Mouse (Mus musculus): ENCODE results near the gene Gm49661. TPM values are rescaled to one million over a fixed set of nuclear protein-coding genes. Genes with fewer than 3 reads are reported as not detected.

The Gm49661 gene
- polyA plus RNA-seq, 1 experiment from 2014 or later: not detected

GRCm38 (mm10) chr8:84986379-84986945 is 17.2 kb upstream of the Gm49661 start:
- TF ChIP-seq CTCF (IDR thresholded peaks at IDR 0.05; ENCODE audit: low read depth): no peak
- TF ChIP-seq EP300 (optimal IDR thresholded peaks at IDR 0.05): no peak
- Histone ChIP-seq H3K4me3 (ENCODE audit: low read depth, low read length) (peak overlapping the region; percentile 50; the same call in 1 of the 2 replicates), H3K4me1 (replicated peaks; ENCODE audit: control insufficient read depth, insufficient read depth) (peaks cover 21% of the 10 kb centered on the region), H3K9ac (ENCODE audit: low read length) (peak overlapping the region; percentile 70), H3K36me3 (ENCODE audit: control insufficient read depth, insufficient read depth, low read length) (no peaks in the 10 kb centered on the region), H3K27me3 (ENCODE audit: control insufficient read depth, insufficient read depth, low read length) (no peaks in the 10 kb centered on the region), H3K27ac (replicated peaks) (peak overlapping the region; percentile 98), H3K9me3 (ENCODE audit: control insufficient read depth, low read length) (no peaks in the 10 kb centered on the region), H3K4me2 (replicated peaks; ENCODE audit: low read depth) (peak overlapping the region; percentile 98)
- DNase-seq (ENCODE audit: low spot score): no peak
- ATAC-seq (ENCODE audit: low FRiP score, low TSS enrichment): no peak
- WGBS: 30% methylated on average over 8 of the region's 8 CpGs

GRCm38 (mm10) chr8:84985684-84986378 is 16.6 kb upstream of the Gm49661 start:
- peak; percentile 92 for DNase-seq (ENCODE audit: low spot score)
- ATAC-seq (ENCODE audit: low FRiP score, low TSS enrichment): peak; percentile 6

GRCm38 (mm10) chr8:84985049-84985683 is 15.9 kb upstream of the Gm49661 start:
- peak overlapping the region; percentile 50 for H3K4me3 ChIP-seq (ENCODE audit: low read depth, low read length)
- H3K27me3 ChIP-seq (ENCODE audit: control insufficient read depth, insufficient read depth, low read length): no peaks in the 10 kb centered on the region
- ATAC-seq (ENCODE audit: low FRiP score, low TSS enrichment): no peak
- TF ChIP-seq EP300 (optimal IDR thresholded peaks at IDR 0.05) (peak; percentile 57), CTCF (IDR thresholded peaks at IDR 0.05; ENCODE audit: low read depth) (no peak)
- no peak for DNase-seq (ENCODE audit: low spot score)
- WGBS: under 1% methylated on average over 23 of the region's 23 CpGs
- H3K27ac ChIP-seq (replicated peaks): peak overlapping the region; percentile 98
- no peaks in the 10 kb centered on the region for H3K9me3 ChIP-seq (ENCODE audit: control insufficient read depth, low read length)
- H3K9ac ChIP-seq (ENCODE audit: low read length): peak overlapping the region; percentile 70
- H3K36me3 ChIP-seq (ENCODE audit: control insufficient read depth, insufficient read depth, low read length): no peaks in the 10 kb centered on the region
- H3K4me1 ChIP-seq (replicated peaks; ENCODE audit: control insufficient read depth, insufficient read depth): peaks cover 26% of the 10 kb centered on the region
- H3K4me2 ChIP-seq (replicated peaks; ENCODE audit: low read depth): peak overlapping the region; percentile 98

More at GRCm38 (mm10) chr8:84985684-84986378, 16.6 kb upstream of the Gm49661 start:
- H3K4me2 ChIP-seq (replicated peaks; ENCODE audit: low read depth): peak overlapping the region; percentile 98
- H3K9ac ChIP-seq (ENCODE audit: low read length): peak overlapping the region; percentile 70
- no peaks in the 10 kb centered on the region for H3K36me3 ChIP-seq (ENCODE audit: control insufficient read depth, insufficient read depth, low read length)
- H3K4me3 ChIP-seq (ENCODE audit: low read depth, low read length): peak overlapping the region; percentile 50
- H3K27ac ChIP-seq (replicated peaks): peak overlapping the region; percentile 98
- H3K9me3 ChIP-seq (ENCODE audit: control insufficient read depth, low read length): no peaks in the 10 kb centered on the region
- peaks cover 21% of the 10 kb centered on the region for H3K4me1 ChIP-seq (replicated peaks; ENCODE audit: control insufficient read depth, insufficient read depth)
- WGBS: under 1% methylated on average over 53 of the region's 53 CpGs
- no peaks in the 10 kb centered on the region for H3K27me3 ChIP-seq (ENCODE audit: control insufficient read depth, insufficient read depth, low read length)
- TF ChIP-seq CTCF (IDR thresholded peaks at IDR 0.05; ENCODE audit: low read depth) (peak; percentile 8; the same call in 1 of the 2 replicates), EP300 (optimal IDR thresholded peaks at IDR 0.05) (peak; percentile 41)

- H3K9me3 ChIP-seq (ENCODE audit: control insufficient read depth, low read length): no peaks in the 10 kb centered on the region
- TF ChIP-seq CTCF (IDR thresholded peaks at IDR 0.05; ENCODE audit: low read depth): no peak
- peak; percentile 77 for TF ChIP-seq EP300 (optimal IDR thresholded peaks at IDR 0.05)
- ATAC-seq (ENCODE audit: low FRiP score, low TSS enrichment) (peak; percentile 20; the same call in 1 of the 2 replicates), DNase-seq (ENCODE audit: low spot score) (peak; percentile 88)
- H3K9ac ChIP-seq (ENCODE audit: low read length): peak overlapping the region; percentile 70
- peak overlapping the region; percentile 98 for H3K27ac ChIP-seq (replicated peaks)
- H3K4me3 ChIP-seq (ENCODE audit: low read depth, low read length): peak overlapping the region; percentile 50
- 12% methylated on average over 16 of the region's 16 CpGs for WGBS
- H3K4me1 ChIP-seq (replicated peaks; ENCODE audit: control insufficient read depth, insufficient read depth): peaks cover 27% of the 10 kb centered on the region
- H3K4me2 ChIP-seq (replicated peaks; ENCODE audit: low read depth): peak overlapping the region; percentile 98
- H3K27me3 ChIP-seq (ENCODE audit: control insufficient read depth, insufficient read depth, low read length): no peaks in the 10 kb centered on the region
- H3K36me3 ChIP-seq (ENCODE audit: control insufficient read depth, insufficient read depth, low read length): no peaks in the 10 kb centered on the region
These were observed 15.2 kb upstream of the Gm49661 start for GRCm38 (mm10) chr8:84984294-84985048.

- Histone ChIP-seq H3K27ac (replicated peaks) (peak overlapping the region; percentile 98), H3K27me3 (ENCODE audit: control insufficient read depth, insufficient read depth, low read length) (no peaks in the 10 kb centered on the region), H3K9me3 (ENCODE audit: control insufficient read depth, low read length) (no peaks in the 10 kb centered on the region), H3K4me3 (ENCODE audit: low read depth, low read length) (no peak overlapping the region), H3K4me2 (replicated peaks; ENCODE audit: low read depth) (peak overlapping the region; percentile 20), H3K9ac (ENCODE audit: low read length) (peak overlapping the region; percentile 18; the same call in 1 of the 2 replicates), H3K36me3 (ENCODE audit: control insufficient read depth, insufficient read depth, low read length) (no peaks in the 10 kb centered on the region), H3K4me1 (replicated peaks; ENCODE audit: control insufficient read depth, insufficient read depth) (peaks cover 33% of the 10 kb centered on the region)
- ATAC-seq (ENCODE audit: low FRiP score, low TSS enrichment): no peak
- TF ChIP-seq EP300 (optimal IDR thresholded peaks at IDR 0.05) (no peak), CTCF (IDR thresholded peaks at IDR 0.05; ENCODE audit: low read depth) (no peak)
- peak; percentile 63 for DNase-seq (ENCODE audit: low spot score)
- WGBS: 40% methylated on average over 3 of the region's 3 CpGs
These were observed 13.3 kb upstream of the Gm49661 start for GRCm38 (mm10) chr8:84982499-84983011.
